Mouse (Mus musculus): ENCODE measurements at regions not wholly inside any gene's neighbourhood (a gene's known extent, or its start where the extent isn't known, plus 50 kb on each side); places are given as distances from the start of the nearest gene placed in this dataset.

DNA sequence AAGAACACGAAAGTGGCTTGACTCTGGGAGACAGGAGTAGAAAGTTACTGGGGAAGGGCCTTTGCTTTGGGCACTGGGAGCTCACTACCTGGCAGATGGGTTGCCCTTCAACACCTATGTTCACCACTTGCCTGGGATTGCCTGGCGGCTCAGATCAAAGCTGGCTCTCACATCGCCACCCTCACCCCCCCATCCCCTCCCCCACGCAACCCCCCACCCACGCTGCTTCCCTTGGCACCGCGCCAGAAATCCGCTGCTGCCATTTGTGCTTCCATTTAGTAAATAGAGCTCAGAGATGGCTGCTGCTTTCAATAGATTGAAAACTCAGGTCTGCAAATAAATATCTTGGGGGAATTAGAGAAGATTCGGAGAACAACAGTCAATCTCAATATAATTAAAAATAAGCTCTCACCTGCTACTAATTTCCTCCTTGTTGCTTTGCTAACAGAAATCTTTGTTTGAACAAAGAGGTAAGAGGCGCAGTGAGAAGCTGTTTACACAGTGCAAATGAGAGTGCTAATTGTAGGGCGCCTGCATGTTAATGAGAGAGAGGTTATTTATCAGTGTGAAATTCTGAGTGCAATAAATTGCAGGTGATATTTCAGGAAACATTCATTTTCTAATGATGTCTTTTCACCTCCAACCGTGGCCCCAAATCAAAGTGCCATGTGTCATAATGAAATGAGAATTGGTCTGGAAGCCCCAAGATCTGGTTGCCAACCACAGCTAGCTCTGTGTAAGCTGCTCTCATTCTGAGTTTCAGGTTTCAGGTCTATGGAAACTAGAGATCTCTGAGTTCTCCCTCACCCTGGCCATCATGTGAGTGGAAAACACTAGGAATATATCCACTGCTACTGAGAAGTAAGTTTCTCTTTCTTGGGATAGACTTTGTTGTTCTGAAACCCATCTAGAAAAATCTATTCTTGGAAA, 198.3 kb upstream of the Nr4a3 start:
- Histone ChIP-seq H3K27me3 (ENCODE audit: control insufficient read depth, insufficient read depth, low read length) (no peaks in the 10 kb centered on the region), H3K4me3 (ENCODE audit: low read depth, low read length) (no peak overlapping the region), H3K9ac (replicated peaks; ENCODE audit: low read length) (no peak overlapping the region), H3K4me1 (ENCODE audit: control insufficient read depth, insufficient read depth, low read length) (no peaks in the 10 kb centered on the region), H3K4me2 (ENCODE audit: low read depth, low read length) (no peak overlapping the region), H3K27ac (replicated peaks; ENCODE audit: low read depth, low read length) (no peak overlapping the region), H3K9me3 (replicated peaks; ENCODE audit: control insufficient read depth, low read length) (no peaks in the 10 kb centered on the region), H3K36me3 (replicated peaks; ENCODE audit: control insufficient read depth, insufficient read depth, low read depth, low read length) (no peaks in the 10 kb centered on the region)
- ATAC-seq (replicated peaks; ENCODE audit: insufficient number of reproducible peaks, low FRiP score, low TSS enrichment, low read depth) (no peak), DNase-seq (ENCODE audit: low spot score) (peak; percentile 23)
- WGBS = 47% methylated on average over 12 of the region's 12 CpGs

GRCm38 (mm10) chr4:47861151-47861550, 183.8 kb upstream of the Nr4a3 start:
- Histone ChIP-seq H3K4me3 (ENCODE audit: low read depth, low read length) (no peak overlapping the region), H3K4me2 (ENCODE audit: low read depth, low read length) (no peak overlapping the region), H3K27me3 (ENCODE audit: control insufficient read depth, insufficient read depth, low read length) (no peaks in the 10 kb centered on the region), H3K27ac (replicated peaks; ENCODE audit: low read depth, low read length) (no peak overlapping the region), H3K36me3 (replicated peaks; ENCODE audit: control insufficient read depth, insufficient read depth, low read depth, low read length) (no peaks in the 10 kb centered on the region), H3K9me3 (replicated peaks; ENCODE audit: control insufficient read depth, low read length) (no peaks in the 10 kb centered on the region), H3K9ac (replicated peaks; ENCODE audit: low read length) (no peak overlapping the region), H3K4me1 (ENCODE audit: control insufficient read depth, insufficient read depth, low read length) (no peaks in the 10 kb centered on the region)
- ATAC-seq (replicated peaks; ENCODE audit: insufficient number of reproducible peaks, low FRiP score, low TSS enrichment, low read depth) (no peak), DNase-seq (ENCODE audit: low spot score) (no peak)
- 68% methylated on average over 6 of the region's 6 CpGs for WGBS

GRCm38 (mm10) chr4:47870010-47870637, 174.8 kb upstream of the Nr4a3 start:
- Histone ChIP-seq H3K27ac (replicated peaks; ENCODE audit: low read depth, low read length) (no peak overlapping the region), H3K4me2 (ENCODE audit: low read depth, low read length) (no peak overlapping the region), H3K4me1 (ENCODE audit: control insufficient read depth, insufficient read depth, low read length) (no peaks in the 10 kb centered on the region), H3K27me3 (ENCODE audit: control insufficient read depth, insufficient read depth, low read length) (no peaks in the 10 kb centered on the region), H3K9me3 (replicated peaks; ENCODE audit: control insufficient read depth, low read length) (no peaks in the 10 kb centered on the region), H3K4me3 (ENCODE audit: low read depth, low read length) (no peak overlapping the region), H3K9ac (replicated peaks; ENCODE audit: low read length) (no peak overlapping the region), H3K36me3 (replicated peaks; ENCODE audit: control insufficient read depth, insufficient read depth, low read depth, low read length) (no peaks in the 10 kb centered on the region)
- WGBS = 95% methylated on average over 7 of the region's 7 CpGs
- DNase-seq (ENCODE audit: low spot score) (no peak), ATAC-seq (replicated peaks; ENCODE audit: insufficient number of reproducible peaks, low FRiP score, low TSS enrichment, low read depth) (no peak)

DNA sequence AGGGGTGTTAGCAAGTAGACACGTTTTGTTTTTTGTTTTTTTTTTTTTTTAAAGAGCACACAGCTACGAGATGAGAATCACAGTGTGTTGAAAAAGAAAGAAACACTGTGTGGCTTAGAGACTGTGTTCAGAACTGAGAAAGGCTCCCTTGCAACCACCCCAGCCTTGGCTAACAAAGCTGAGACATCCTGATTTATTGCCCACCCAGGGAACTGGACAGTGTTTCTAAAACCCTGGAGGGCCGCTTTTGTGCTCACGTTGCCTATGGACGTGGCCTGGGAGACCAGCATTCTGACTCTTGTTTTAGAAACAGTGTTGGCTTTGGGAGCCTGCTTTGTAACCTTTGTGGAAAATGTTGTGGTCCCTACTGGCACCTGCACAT, 174.3 kb upstream of the Nr4a3 start:
- Histone ChIP-seq H3K27ac (replicated peaks; ENCODE audit: low read depth, low read length) (no peak overlapping the region), H3K4me1 (ENCODE audit: control insufficient read depth, insufficient read depth, low read length) (no peaks in the 10 kb centered on the region), H3K27me3 (ENCODE audit: control insufficient read depth, insufficient read depth, low read length) (no peaks in the 10 kb centered on the region), H3K9ac (replicated peaks; ENCODE audit: low read length) (no peak overlapping the region), H3K36me3 (replicated peaks; ENCODE audit: control insufficient read depth, insufficient read depth, low read depth, low read length) (no peaks in the 10 kb centered on the region), H3K4me2 (ENCODE audit: low read depth, low read length) (no peak overlapping the region), H3K9me3 (replicated peaks; ENCODE audit: control insufficient read depth, low read length) (no peaks in the 10 kb centered on the region), H3K4me3 (ENCODE audit: low read depth, low read length) (no peak overlapping the region)
- 78% methylated on average over 5 of the region's 5 CpGs for WGBS
- no peak for ATAC-seq (replicated peaks; ENCODE audit: insufficient number of reproducible peaks, low FRiP score, low TSS enrichment, low read depth)
- no peak for DNase-seq (ENCODE audit: low spot score)

GRCm38 (mm10) chr4:47881560-47881959, 163.4 kb upstream of the Nr4a3 start:
- Histone ChIP-seq H3K4me3 (ENCODE audit: low read depth, low read length) (no peak overlapping the region), H3K36me3 (replicated peaks; ENCODE audit: control insufficient read depth, insufficient read depth, low read depth, low read length) (no peaks in the 10 kb centered on the region), H3K4me1 (ENCODE audit: control insufficient read depth, insufficient read depth, low read length) (no peaks in the 10 kb centered on the region), H3K27me3 (ENCODE audit: control insufficient read depth, insufficient read depth, low read length) (no peaks in the 10 kb centered on the region), H3K9ac (replicated peaks; ENCODE audit: low read length) (no peak overlapping the region), H3K27ac (replicated peaks; ENCODE audit: low read depth, low read length) (no peak overlapping the region), H3K9me3 (replicated peaks; ENCODE audit: control insufficient read depth, low read length) (no peaks in the 10 kb centered on the region), H3K4me2 (ENCODE audit: low read depth, low read length) (no peak overlapping the region)
- no peak for ATAC-seq (replicated peaks; ENCODE audit: insufficient number of reproducible peaks, low FRiP score, low TSS enrichment, low read depth)
- DNase-seq (ENCODE audit: low spot score) = no peak
- 84% methylated on average over 9 of the region's 9 CpGs for WGBS

- no peak for ATAC-seq (replicated peaks; ENCODE audit: insufficient number of reproducible peaks, low FRiP score, low TSS enrichment, low read depth)
- no peaks in the 10 kb centered on the region for H3K36me3 ChIP-seq (replicated peaks; ENCODE audit: control insufficient read depth, insufficient read depth, low read depth, low read length)
- no peak for DNase-seq (ENCODE audit: low spot score)
- H3K4me1 ChIP-seq (ENCODE audit: control insufficient read depth, insufficient read depth, low read length) = no peaks in the 10 kb centered on the region
- no peaks in the 10 kb centered on the region for H3K9me3 ChIP-seq (replicated peaks; ENCODE audit: control insufficient read depth, low read length)
- H3K27ac ChIP-seq (replicated peaks; ENCODE audit: low read depth, low read length) = no peak overlapping the region
- WGBS = 80% methylated on average over 10 of the region's 10 CpGs
- H3K4me3 ChIP-seq (ENCODE audit: low read depth, low read length) = no peak overlapping the region
- H3K27me3 ChIP-seq (ENCODE audit: control insufficient read depth, insufficient read depth, low read length) = no peaks in the 10 kb centered on the region
- no peak overlapping the region for H3K4me2 ChIP-seq (ENCODE audit: low read depth, low read length)
- no peak overlapping the region for H3K9ac ChIP-seq (replicated peaks; ENCODE audit: low read length)
Observed at GRCm38 (mm10) chr4:47882076-47882475, 162.9 kb upstream of the Nr4a3 start.

DNA sequence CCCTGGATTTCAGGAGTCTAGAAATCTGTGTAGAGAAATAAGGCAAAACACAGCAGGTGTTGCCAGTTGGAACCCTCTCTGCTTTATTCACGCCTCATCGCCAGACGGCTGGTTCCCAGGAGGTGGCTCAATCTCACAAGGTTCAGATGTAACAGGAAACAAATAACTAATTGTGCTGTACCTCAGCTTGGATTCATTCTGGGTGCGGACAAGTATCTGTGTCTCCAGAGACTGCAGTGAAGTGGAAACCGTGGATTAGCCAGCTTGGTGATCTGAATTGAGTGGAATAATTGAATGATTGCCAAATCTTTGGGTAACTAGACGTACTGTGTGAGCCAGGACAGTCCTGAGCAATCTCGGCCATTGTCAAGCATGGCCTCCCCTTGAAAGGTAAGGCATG, 145.4 kb upstream of the Nr4a3 start:
- no peak overlapping the region for H3K27ac ChIP-seq (replicated peaks; ENCODE audit: low read depth, low read length)
- no peaks in the 10 kb centered on the region for H3K9me3 ChIP-seq (replicated peaks; ENCODE audit: control insufficient read depth, low read length)
- no peak overlapping the region for H3K4me3 ChIP-seq (ENCODE audit: low read depth, low read length)
- H3K36me3 ChIP-seq (replicated peaks; ENCODE audit: control insufficient read depth, insufficient read depth, low read depth, low read length) = no peaks in the 10 kb centered on the region
- H3K4me1 ChIP-seq (ENCODE audit: control insufficient read depth, insufficient read depth, low read length) = no peaks in the 10 kb centered on the region
- DNase-seq (ENCODE audit: low spot score) (no peak), ATAC-seq (replicated peaks; ENCODE audit: insufficient number of reproducible peaks, low FRiP score, low TSS enrichment, low read depth) (no peak)
- H3K27me3 ChIP-seq (ENCODE audit: control insufficient read depth, insufficient read depth, low read length) = no peaks in the 10 kb centered on the region
- H3K4me2 ChIP-seq (ENCODE audit: low read depth, low read length) = no peak overlapping the region
- WGBS = 53% methylated on average over 7 of the region's 7 CpGs
- H3K9ac ChIP-seq (replicated peaks; ENCODE audit: low read length) = no peak overlapping the region

- Histone ChIP-seq H3K9me3 (replicated peaks; ENCODE audit: control insufficient read depth, low read length) (no peaks in the 10 kb centered on the region), H3K27ac (replicated peaks; ENCODE audit: low read depth, low read length) (no peak overlapping the region), H3K4me3 (ENCODE audit: low read depth, low read length) (no peak overlapping the region), H3K4me1 (ENCODE audit: control insufficient read depth, insufficient read depth, low read length) (no peaks in the 10 kb centered on the region), H3K4me2 (ENCODE audit: low read depth, low read length) (no peak overlapping the region), H3K9ac (replicated peaks; ENCODE audit: low read length) (no peak overlapping the region), H3K36me3 (replicated peaks; ENCODE audit: control insufficient read depth, insufficient read depth, low read depth, low read length) (no peaks in the 10 kb centered on the region), H3K27me3 (ENCODE audit: control insufficient read depth, insufficient read depth, low read length) (no peaks in the 10 kb centered on the region)
- 90% methylated on average over 12 of the region's 12 CpGs for WGBS
- DNase-seq (ENCODE audit: low spot score) (no peak), ATAC-seq (replicated peaks; ENCODE audit: insufficient number of reproducible peaks, low FRiP score, low TSS enrichment, low read depth) (no peak)
Observed at GRCm38 (mm10) chr4:47902749-47903148, 142.2 kb upstream of the Nr4a3 start.

All from embryonic facial prominence, embryonic 11.5 days (tissue).